Mouse (Mus musculus) heart, adult 2 months (tissue): ENCODE measurements around the gene Hsd11b2. TPM values are rescaled to one million over a fixed set of nuclear protein-coding genes. Genes with fewer than 3 reads are reported as not detected.

Source experiments
- DNase-seq, 2 experiments: peaks; one replicate each; pipeline ENCODE4 v3.0.0; 2021
- H3K27ac ChIP-seq: fragments of 200-600 bp; 2 replicates; pipeline ENCODE4 v1.8.1; 2022
- H3K27me3 ChIP-seq: fragments of 200-500 bp; 2 replicates; pipeline ENCODE4 v1.6.1; 2012; ENCODE audit warnings: mild to moderate bottlenecking, low read length, inconsistent platforms, mixed read lengths; ENCODE audit not compliant: control insufficient read depth, insufficient read depth
- H3K36me3 ChIP-seq: fragments of 200-500 bp; 2 replicates; pipeline ENCODE4 v1.6.1; 2012; ENCODE audit warnings: low read length, inconsistent platforms; ENCODE audit not compliant: control insufficient read depth, insufficient read depth
- H3K4me1 ChIP-seq: fragments of 200-500 bp; 2 replicates; pipeline ENCODE4 v1.6.1; 2011; ENCODE audit warnings: low read length; ENCODE audit not compliant: control insufficient read depth, insufficient read depth
- H3K4me3 ChIP-seq: fragments of 200-600 bp; 2 replicates; pipeline ENCODE4 v1.8.1; 2022
- H3K79me2 ChIP-seq: fragments of 200-500 bp; replicated peaks from 2 replicates; pipeline ENCODE4 v1.6.1; 2012; ENCODE audit warnings: mild to moderate bottlenecking, inconsistent platforms, low read length, moderate library complexity, mixed read lengths; ENCODE audit not compliant: control insufficient read depth, insufficient read depth
- H3K9ac ChIP-seq: fragments of 200-500 bp; 2 replicates; pipeline ENCODE4 v1.6.1; 2012; ENCODE audit warnings: low read depth, mild to moderate bottlenecking, control low read depth, inconsistent platforms, low read length, mixed read lengths
- CTCF ChIP-seq: fragments of 200-600 bp; IDR thresholded peaks from 2 replicates; pipeline ENCODE4 v1.8.1; 2022; ENCODE audit warnings: antibody characterized with exemption, mild to moderate bottlenecking, moderate library complexity
- EP300 ChIP-seq: fragments of 200-500 bp; IDR thresholded peaks from 2 replicates; pipeline ENCODE4 v1.6.1; 2011; ENCODE audit warnings: low read depth, low read length, control low read depth; ENCODE audit not compliant: insufficient read depth
- POLR2A ChIP-seq: fragments of 200-500 bp; IDR thresholded peaks from 2 replicates; pipeline ENCODE4 v1.6.1; 2011; ENCODE audit warnings: mild to moderate bottlenecking, low read depth, low read length, control low read depth; ENCODE audit not compliant: insufficient read depth
- WGBS: fragments of 180-500 bp; shearing (Covaris S2); methylation state at CpG from one replicate; pipeline ENCODE4 v1.1.7; 2018; 5-methylcytosine and 5-hydroxymethylcytosine counted together
- intact Hi-C: fragments of 180-260 bp; cut with DNase I; formaldehyde crosslinking; loops from one replicate; pipeline ENCODE4 v1.15.1; 2025
- polyA plus RNA-seq: library from polyadenylated mRNA; depleted of rRNA; stranded (reverse); fragments of >200 nt; gene quantifications from 2 replicates; pipeline ENCODE4 v1.2.3, GENCODE M21; 2012
- total RNA-seq, 2 experiments: library from RNA; stranded (reverse); gene quantifications; 2 replicates each; pipeline ENCODE4 v1.2.3; 2021

Gene Hsd11b2
- total and polyA plus RNA-seq, 3 experiments = 0.08 to 0.23 TPM; not detected in 1

DNA sequence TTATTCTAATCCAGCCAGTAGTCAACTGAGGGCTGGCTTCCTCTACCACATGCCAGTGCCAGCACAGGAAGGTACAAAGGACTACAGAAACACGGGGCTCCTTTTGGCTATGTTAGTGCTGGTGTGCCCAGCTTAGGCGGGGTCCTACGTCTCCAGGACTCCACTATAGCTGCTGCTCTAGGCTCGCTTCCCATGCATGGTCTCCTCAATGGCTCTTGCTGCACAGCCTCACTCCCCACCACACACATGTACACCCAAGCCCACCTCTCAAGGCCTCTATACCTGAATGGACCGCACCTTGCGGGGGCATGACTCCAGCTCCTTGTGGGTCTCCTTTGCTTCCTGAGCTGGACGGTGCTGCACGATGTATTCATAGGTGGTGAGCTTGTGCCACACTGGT, 42.8 kb upstream of the Hsd11b2 start:
- Histone ChIP-seq H3K36me3 (no peaks in the 10 kb centered on the region; the same call in 1 of the 2 replicates), H3K4me1 (peaks cover 16% of the 10 kb centered on the region), H3K27ac (peak overlapping the region; percentile 76), H3K79me2 (no peaks in the 10 kb centered on the region), H3K9ac (no peak overlapping the region), H3K27me3 (no peaks in the 10 kb centered on the region), H3K4me3 (no peak overlapping the region)
- WGBS = 87% methylated on average over 8 of the region's 8 CpGs
- TF ChIP-seq EP300 (no peak), POLR2A (no peak), CTCF (no peak)
- peak in 1 of 2 experiments; percentile 25 for DNase-seq
- intact Hi-C loops = loop anchor here (2.0 to 5.0 kb wide), 3 partner anchors 33 to 118 kb away; partner anchors contain the start of genes Kctd19 and Lrrc36

GRCm38 (mm10) chr8:105476161-105476560, 42.4 kb upstream of the Hsd11b2 start:
- DNase-seq = peak in 1 of 2 experiments; percentile 19
- no peak overlapping the region for H3K4me3 ChIP-seq
- H3K9ac ChIP-seq = no peak overlapping the region
- TF ChIP-seq POLR2A = no peak
- no peak for TF ChIP-seq CTCF
- no peak for TF ChIP-seq EP300
- intact Hi-C loops = loop anchor here (2.0 to 5.0 kb wide), 3 partner anchors 34 to 119 kb away; partner anchors contain the start of genes Kctd19 and Lrrc36
- peaks cover 16% of the 10 kb centered on the region for H3K4me1 ChIP-seq
- no peaks in the 10 kb centered on the region for H3K27me3 ChIP-seq
- peak overlapping the region; percentile 76 for H3K27ac ChIP-seq
- no peaks in the 10 kb centered on the region for H3K79me2 ChIP-seq
- WGBS = 92% methylated on average over 7 of the region's 7 CpGs
- no peaks in the 10 kb centered on the region; the same call in 1 of the 2 replicates for H3K36me3 ChIP-seq

DNA sequence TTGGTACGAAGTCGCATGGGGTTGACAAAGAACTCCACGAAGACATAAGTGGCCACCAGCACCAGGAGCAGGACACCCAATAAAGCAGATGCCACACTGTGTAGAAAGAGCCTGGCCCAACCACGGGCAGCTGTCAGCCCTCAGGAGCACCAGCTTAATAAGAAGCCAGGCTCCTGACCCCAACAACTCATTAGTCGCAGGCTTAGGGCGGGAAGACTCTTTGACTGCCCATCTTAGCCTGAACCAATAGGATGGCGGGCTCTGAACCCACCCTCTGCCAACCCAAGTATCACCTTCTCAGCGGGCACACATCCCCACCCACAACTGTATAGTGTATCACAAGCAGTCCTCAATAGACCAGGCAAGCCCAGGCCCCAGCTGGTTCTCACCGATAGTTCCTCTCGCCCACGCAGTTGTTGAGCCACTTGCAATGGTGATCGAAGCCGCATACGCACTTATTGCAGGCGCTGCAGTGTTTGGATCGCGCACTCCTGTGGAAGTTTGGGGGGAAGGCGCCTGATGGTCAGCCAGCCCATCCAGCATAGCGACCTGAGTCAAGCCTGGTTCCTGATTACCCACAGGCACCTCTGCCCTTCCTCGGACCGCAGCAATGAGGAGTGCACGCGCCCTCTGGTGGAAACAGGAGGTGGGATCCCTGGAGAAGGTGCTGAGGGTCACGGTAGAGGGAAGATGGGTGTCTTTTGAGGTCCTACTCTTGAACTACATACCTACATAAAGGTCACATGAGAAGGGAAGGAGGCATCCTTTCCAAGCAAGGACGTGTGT, 41.7 kb upstream of the Hsd11b2 start:
- Histone ChIP-seq H3K9ac (no peak overlapping the region), H3K36me3 (no peaks in the 10 kb centered on the region; the same call in 1 of the 2 replicates), H3K79me2 (no peaks in the 10 kb centered on the region), H3K27me3 (no peaks in the 10 kb centered on the region), H3K4me1 (peaks cover 13% of the 10 kb centered on the region), H3K4me3 (no peak overlapping the region), H3K27ac (no peak overlapping the region; the same call in 1 of the 2 replicates)
- TF ChIP-seq POLR2A = no peak
- TF ChIP-seq EP300 = 0 out of 2 replicates have a peak, but pooled peaks have one; percentile 33
- TF ChIP-seq CTCF = peak; percentile 91
- intact Hi-C loops = loop anchor here (2.0 to 5.0 kb wide), 3 partner anchors 35 to 120 kb away; partner anchors contain the start of genes Kctd19 and Lrrc36
- 54% methylated on average over 25 of the region's 25 CpGs for whole genome bisulfite sequencing
- peak; percentile 71 to 78 for DNase-seq

DNA sequence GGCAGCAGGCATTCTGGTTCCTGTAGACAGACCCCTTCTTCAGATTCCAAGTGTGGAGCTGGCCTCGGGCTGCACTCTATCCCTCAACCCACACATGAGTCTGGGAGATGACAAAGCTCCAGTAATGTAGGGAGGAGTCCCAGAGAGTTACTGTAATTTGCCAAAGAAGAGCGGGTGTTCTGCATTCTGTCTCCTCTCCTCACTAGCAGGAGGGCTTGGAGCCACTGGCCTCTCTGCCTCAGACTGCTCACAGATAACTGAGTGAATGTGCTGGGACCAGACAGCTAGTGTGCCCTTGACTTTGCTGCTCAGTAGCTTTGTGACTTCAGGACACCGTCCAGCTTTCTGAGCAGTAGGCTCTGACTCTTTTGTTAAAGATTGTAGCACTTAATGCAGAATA, 40.8 kb upstream of the Hsd11b2 start:
- H3K9ac ChIP-seq = no peak overlapping the region
- no peaks in the 10 kb centered on the region for H3K27me3 ChIP-seq
- H3K79me2 ChIP-seq = no peaks in the 10 kb centered on the region
- no peaks in the 10 kb centered on the region; the same call in 1 of the 2 replicates for H3K36me3 ChIP-seq
- peaks cover 13% of the 10 kb centered on the region for H3K4me1 ChIP-seq
- DNase-seq = peak in 1 of 2 experiments; percentile 21
- no peak overlapping the region for H3K4me3 ChIP-seq
- H3K27ac ChIP-seq = peak overlapping the region; percentile 1; the same call in 1 of the 2 replicates
- intact Hi-C loops = loop anchor here (2.0 to 5.0 kb wide), 3 partner anchors 35 to 120 kb away; partner anchors contain the start of genes Kctd19 and Lrrc36
- TF ChIP-seq EP300 (no peak), CTCF (no peak), POLR2A (no peak)
- 43% methylated on average over 3 of the region's 3 CpGs for WGBS

GRCm38 (mm10) chr8:105481013-105481412, 37.5 kb upstream of the Hsd11b2 start:
- intact Hi-C loops = no loop called here
- H3K27ac ChIP-seq = no peak overlapping the region
- TF ChIP-seq POLR2A = no peak
- no peak for TF ChIP-seq EP300
- TF ChIP-seq CTCF = no peak

DNA sequence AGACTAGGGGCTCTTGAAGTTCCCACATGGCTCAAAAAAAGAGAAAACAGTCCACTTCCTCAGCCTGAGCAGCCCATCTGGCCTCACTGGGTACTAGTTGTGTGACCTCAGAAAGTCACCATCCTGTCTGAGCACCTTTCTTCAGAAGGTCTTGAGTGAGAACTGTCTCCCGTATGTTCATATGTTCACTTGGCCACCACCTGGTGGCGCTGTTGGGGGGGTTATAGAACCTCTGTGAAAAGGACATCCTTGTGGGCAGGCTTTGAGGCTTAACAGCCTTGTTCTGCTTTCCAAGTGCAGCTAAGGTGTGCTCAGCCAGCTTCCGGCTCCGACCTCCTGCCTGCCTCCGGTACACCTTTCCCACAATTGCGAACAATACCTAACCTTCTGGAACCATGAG, 37.1 kb upstream of the Hsd11b2 start:
- DNase-seq = no peak
- 78% methylated on average over 6 of the region's 6 CpGs for WGBS
- H3K79me2 ChIP-seq = no peaks in the 10 kb centered on the region
- TF ChIP-seq CTCF = peak; percentile 71
- TF ChIP-seq POLR2A = no peak
- 0 out of 2 replicates have a peak, but pooled peaks have one; percentile 27 for TF ChIP-seq EP300
- no peak overlapping the region for H3K9ac ChIP-seq
- no peak overlapping the region for H3K4me3 ChIP-seq
- H3K4me1 ChIP-seq = no peaks in the 10 kb centered on the region; the same call in none of the 2 replicates
- no peak overlapping the region for H3K27ac ChIP-seq
- no peaks in the 10 kb centered on the region for H3K27me3 ChIP-seq
- H3K36me3 ChIP-seq = peaks cover 2% of the 10 kb centered on the region; the same call in 1 of the 2 replicates
- intact Hi-C loops = no loop called here

More at GRCm38 (mm10) chr8:105481013-105481412, 37.5 kb upstream of the Hsd11b2 start:
- Histone ChIP-seq H3K9ac (no peak overlapping the region), H3K4me1 (no peaks in the 10 kb centered on the region; the same call in none of the 2 replicates), H3K27me3 (no peaks in the 10 kb centered on the region), H3K4me3 (no peak overlapping the region), H3K36me3 (peaks cover 2% of the 10 kb centered on the region; the same call in 1 of the 2 replicates), H3K79me2 (no peaks in the 10 kb centered on the region)
- 60% methylated on average over 2 of the region's 2 CpGs for WGBS
- DNase-seq = no peak
